Mouse (Mus musculus) erythroblast, embryonic 14.5 days (primary cell): Measurements from ENCODE around the gene Mfsd4b1. TPM values are rescaled to one million over a fixed set of nuclear protein-coding genes. Genes with fewer than 3 reads are reported as not detected.
"Not testable (repeated sequence)": the region's sequence is repeated elsewhere in the genome, so short reads cannot be mapped to it uniquely, and the experiment has no call there.

Source experiments
- H3K27me3 ChIP-seq: 2 replicates; pipeline ENCODE4 v1.6.1; 2012; ENCODE audit warnings: inconsistent platforms; ENCODE audit not compliant: control insufficient read depth
- H3K36me3 ChIP-seq: 2 replicates; pipeline ENCODE4 v1.6.1; 2012; ENCODE audit warnings: mild to moderate bottlenecking, inconsistent platforms; ENCODE audit not compliant: control insufficient read depth
- H3K4me1 ChIP-seq: 2 replicates; pipeline ENCODE4 v1.6.1; 2012; ENCODE audit warnings: inconsistent platforms; ENCODE audit not compliant: control insufficient read depth
- H3K4me3 ChIP-seq: replicated peaks from 2 replicates; pipeline ENCODE3; 2012; ENCODE audit warnings: moderate library complexity, mild to moderate bottlenecking, inconsistent platforms
- H3K9me3 ChIP-seq: 2 replicates; pipeline ENCODE4 v1.6.1; 2012; ENCODE audit warnings: low read length, inconsistent platforms, mixed read lengths; ENCODE audit not compliant: control insufficient read depth
- GATA1 ChIP-seq: IDR thresholded peaks from 2 replicates; pipeline ENCODE4 v1.6.1; 2012; ENCODE audit warnings: low read length, inconsistent platforms, mixed read lengths
- TAL1 ChIP-seq: IDR thresholded peaks from 3 replicates; pipeline ENCODE4 v1.6.1; 2012; ENCODE audit warnings: low read length, inconsistent platforms, mixed read lengths
- polyA plus RNA-seq: library from polyadenylated mRNA; stranded (reverse); fragments of >175 nt; gene quantifications from 2 replicates; pipeline ENCODE4 v1.2.3, GENCODE M21; 2012

Mfsd4b1 gene
- polyA plus RNA-seq, 1 experiment, result not detected

- Histone ChIP-seq H3K4me3 (no peak overlapping the region), H3K4me1 (peaks cover 8% of the 10 kb centered on the region), H3K36me3 (no peaks in the 10 kb centered on the region), H3K27me3 (peaks cover 43% of the 10 kb centered on the region), H3K9me3 (no peaks in the 10 kb centered on the region)
- no peak for TF ChIP-seq GATA1
- TF ChIP-seq TAL1, result no peak
These were observed 4.7 kb downstream of the Mfsd4b1 start for GRCm38 (mm10) chr10:40020401-40020800.

- H3K4me1 ChIP-seq, result no peaks in the 10 kb centered on the region
- no peak overlapping the region for H3K4me3 ChIP-seq
- H3K27me3 ChIP-seq, result peaks cover 34% of the 10 kb centered on the region
- no peak for TF ChIP-seq GATA1
- no peak for TF ChIP-seq TAL1
- no peaks in the 10 kb centered on the region for H3K36me3 ChIP-seq
- no peaks in the 10 kb centered on the region for H3K9me3 ChIP-seq
These were observed 5.6 kb downstream of the Mfsd4b1 start for GRCm38 (mm10) chr10:40019492-40019891.

GRCm38 (mm10) chr10:40018261-40018860 lies 6.7 kb downstream of the Mfsd4b1 start:
- TF ChIP-seq GATA1 (no peak), TAL1 (no peak)
- Histone ChIP-seq H3K36me3 (no peaks in the 10 kb centered on the region), H3K27me3 (peaks cover 23% of the 10 kb centered on the region), H3K9me3 (no peaks in the 10 kb centered on the region), H3K4me3 (no peak overlapping the region), H3K4me1 (no peaks in the 10 kb centered on the region)

- H3K27me3 ChIP-seq, result no peaks in the 10 kb centered on the region
- no peaks in the 10 kb centered on the region for H3K9me3 ChIP-seq
- no peak for TF ChIP-seq TAL1
- TF ChIP-seq GATA1, result no peak
- no peaks in the 10 kb centered on the region for H3K36me3 ChIP-seq
- no peaks in the 10 kb centered on the region for H3K4me1 ChIP-seq
- no peak overlapping the region for H3K4me3 ChIP-seq
These were observed 15.5 kb downstream of the Mfsd4b1 start for GRCm38 (mm10) chr10:40009591-40009990.

GRCm38 (mm10) chr10:40008847-40009246 lies 16.2 kb downstream of the Mfsd4b1 start:
- H3K4me1 ChIP-seq, H3K27me3 ChIP-seq, H3K36me3 ChIP-seq, H3K9me3 ChIP-seq, H3K4me3 ChIP-seq: not testable (repeated sequence)

GRCm38 (mm10) chr10:40007953-40008352 lies 17.1 kb downstream of the Mfsd4b1 start:
- Histone ChIP-seq H3K4me3 (no peak overlapping the region), H3K4me1 (no peaks in the 10 kb centered on the region), H3K27me3 (no peaks in the 10 kb centered on the region), H3K36me3 (no peaks in the 10 kb centered on the region), H3K9me3 (no peaks in the 10 kb centered on the region)
- TF ChIP-seq TAL1 (no peak), GATA1 (no peak)

GRCm38 (mm10) chr10:40006963-40007362 lies 18.1 kb downstream of the Mfsd4b1 start:
- Histone ChIP-seq H3K36me3 (no peaks in the 10 kb centered on the region), H3K4me3 (no peak overlapping the region), H3K9me3 (no peaks in the 10 kb centered on the region), H3K4me1 (no peaks in the 10 kb centered on the region), H3K27me3 (no peaks in the 10 kb centered on the region)
- no peak for TF ChIP-seq GATA1
- no peak for TF ChIP-seq TAL1

GRCm38 (mm10) chr10:40000746-40001145 lies 24.3 kb downstream of the Mfsd4b1 start:
- no peak for TF ChIP-seq TAL1
- no peak for TF ChIP-seq GATA1
- H3K36me3 ChIP-seq, result no peaks in the 10 kb centered on the region
- H3K4me1 ChIP-seq, result no peaks in the 10 kb centered on the region
- no peak overlapping the region for H3K4me3 ChIP-seq
- no peaks in the 10 kb centered on the region for H3K27me3 ChIP-seq
- H3K9me3 ChIP-seq, result no peaks in the 10 kb centered on the region

- Histone ChIP-seq H3K36me3 (no peaks in the 10 kb centered on the region), H3K4me3 (no peak overlapping the region), H3K27me3 (no peaks in the 10 kb centered on the region), H3K9me3 (peaks cover 4% of the 10 kb centered on the region; the same call in 1 of the 2 replicates), H3K4me1 (peaks cover 9% of the 10 kb centered on the region)
- TF ChIP-seq GATA1 (no peak), TAL1 (no peak)
These were observed 33.9 kb downstream of the Mfsd4b1 start for GRCm38 (mm10) chr10:39991155-39991554.

GRCm38 (mm10) chr10:39986466-39986865 lies 38.6 kb downstream of the Mfsd4b1 start, which contains the start of gene Mfsd4b5:
TSS of gene Mfsd4b5 (minus strand) at chr10:39986646.
- no peaks in the 10 kb centered on the region for H3K9me3 ChIP-seq
- no peak within 1 kb of the TSS for H3K4me3 ChIP-seq
- TF ChIP-seq TAL1 (no peak), GATA1 (no peak)
- no peaks in the 10 kb centered on the region for H3K27me3 ChIP-seq
- no peaks in the 10 kb centered on the region for H3K36me3 ChIP-seq
- peaks cover 8% of the 10 kb centered on the region for H3K4me1 ChIP-seq
